In the genomic region with DNA sequence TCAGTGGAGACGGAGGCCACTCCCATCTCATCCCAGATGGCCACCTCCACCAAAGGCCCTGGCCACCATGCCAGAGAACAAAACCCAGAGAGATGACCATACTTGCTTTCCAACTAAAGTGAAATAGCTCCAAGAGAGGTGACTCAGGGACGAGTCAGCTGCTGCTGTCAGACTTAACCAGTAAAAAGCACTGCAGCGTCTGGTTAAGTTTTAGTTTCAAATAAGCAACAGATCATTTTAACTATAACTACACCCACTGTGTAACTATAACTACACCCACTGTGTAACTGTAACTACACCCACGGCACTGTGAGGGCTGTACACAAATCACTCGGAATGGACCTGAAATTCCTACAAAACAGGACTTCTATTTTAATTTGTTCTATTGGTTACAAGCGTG, we compare ENCODE assay signal across 15 mouse cellular contexts.
"Had no signal": no experiment of that assay in that cellular context is flagged by ENCODE, and none has a peak within 500 bp of the region (broad histone marks: within the 10 kb centered on the region; RNA-seq: fewer than 3 reads in every experiment).

No protein-coding gene starts in this region.

- H3K27ac ChIP-seq: kidney, embryonic 15.5 days; limb, embryonic 12.5 days; limb, embryonic 15.5 days; liver, embryonic 12.5 days; liver, embryonic 15.5 days; midbrain, embryonic 12.5 days; midbrain, embryonic 15.5 days had no signal

- H3K4me3 ChIP-seq: kidney, embryonic 15.5 days; limb, embryonic 12.5 days; limb, embryonic 15.5 days; liver, embryonic 12.5 days; liver, embryonic 15.5 days; midbrain, embryonic 12.5 days; midbrain, embryonic 15.5 days had no signal

- H3K27me3 ChIP-seq: kidney, embryonic 15.5 days; limb, embryonic 12.5 days; limb, embryonic 15.5 days; liver, embryonic 12.5 days; midbrain, embryonic 15.5 days had no signal

- DNase-seq: kidney, postnatal 14 days; kidney, postnatal 4 days; left cerebral cortex, postnatal 4 days; lung, adult 18-20 months; lung, postnatal 14 days; lung, postnatal 4 days; thymus, adult 18-20 months; thymus, postnatal 36 days had no signal

- H3K4me1 ChIP-seq: limb, embryonic 12.5 days; limb, embryonic 15.5 days; midbrain, embryonic 12.5 days; midbrain, embryonic 15.5 days had no signal

- ATAC-seq: liver, embryonic 12.5 days; midbrain, embryonic 15.5 days had no signal

- H3K9ac ChIP-seq: kidney, embryonic 15.5 days; limb, embryonic 12.5 days; limb, embryonic 15.5 days; liver, embryonic 12.5 days; liver, embryonic 15.5 days; midbrain, embryonic 12.5 days; midbrain, embryonic 15.5 days had no signal

- H3K9me3 ChIP-seq: kidney, embryonic 15.5 days; limb, embryonic 12.5 days; limb, embryonic 15.5 days; liver, embryonic 12.5 days; liver, embryonic 15.5 days; midbrain, embryonic 12.5 days; midbrain, embryonic 15.5 days had no signal

- H3K36me3 ChIP-seq: kidney, embryonic 15.5 days; limb, embryonic 12.5 days; limb, embryonic 15.5 days; liver, embryonic 12.5 days; liver, embryonic 15.5 days; midbrain, embryonic 12.5 days; midbrain, embryonic 15.5 days had no signal

- H3K4me2 ChIP-seq: kidney, embryonic 15.5 days; limb, embryonic 12.5 days; limb, embryonic 15.5 days; liver, embryonic 12.5 days; liver, embryonic 15.5 days; midbrain, embryonic 12.5 days; midbrain, embryonic 15.5 days had no signal
